Mouse (Mus musculus) G1E (cell line): ENCODE measurements around the gene Ireb2.

Experiments used
- CTCF ChIP-seq: IDR thresholded peaks from 2 replicates; pipeline ENCODE4 v1.5.1; 2012; ENCODE audit warnings: low read depth, low read length, inconsistent platforms, mixed read lengths
- GATA1 ChIP-seq: IDR thresholded peaks from 2 replicates; pipeline ENCODE4 v1.6.1; 2012; ENCODE audit warnings: borderline replicate concordance, low read length, inconsistent platforms, mixed read lengths
- TAL1 ChIP-seq: conservative IDR thresholded peaks from 2 replicates; pipeline ENCODE4 v1.6.1; 2012; ENCODE audit warnings: low read depth, low read length, inconsistent platforms, mixed read lengths

GRCm38 (mm10) chr9:54916401-54916800 is 52.8 kb downstream of the Ireb2 start:
- no peak for TF ChIP-seq GATA1
- TF ChIP-seq CTCF, result no peak
- no peak for TF ChIP-seq TAL1
